Mouse (Mus musculus) urinary bladder, postnatal 14 days (tissue): ENCODE measurements around the gene Npy4r.

Experiments used
- DNase-seq: peaks from one replicate; pipeline ENCODE4 v3.0.0; 2021; ENCODE audit warnings: low spot score

Npy4r gene

GRCm38 (mm10) chr14:34119046-34119723 is 33.1 kb downstream of the Npy4r start:
- no peak for DNase-seq

GRCm38 (mm10) chr14:34114311-34114710 is 38.0 kb downstream of the Npy4r start:
- DNase-seq, result no peak

GRCm38 (mm10) chr14:34107594-34107993 is 44.7 kb downstream of the Npy4r start:
- DNase-seq, result no peak

- peak; percentile 63 for DNase-seq
Measured at GRCm38 (mm10) chr14:34106389-34107062, 45.8 kb downstream of the Npy4r start.

GRCm38 (mm10) chr14:34104892-34105291 is 47.4 kb downstream of the Npy4r start:
- DNase-seq, result peak; percentile 83

GRCm38 (mm10) chr14:34103855-34104254 is 48.4 kb downstream of the Npy4r start:
- DNase-seq, result no peak

GRCm38 (mm10) chr14:34102601-34103000 is 49.7 kb downstream of the Npy4r start, which contains the start of gene A630023A22Rik:
Gene A630023A22Rik, minus strand, starts transcription at chr14:34102754.
- no peak for DNase-seq

GRCm38 (mm10) chr14:34096161-34096560 is 56.1 kb downstream of the Npy4r start:
- no peak for DNase-seq
